Mouse (Mus musculus): ENCODE data around the gene Med7. TPM values are rescaled to one million over a fixed set of nuclear protein-coding genes. Genes with fewer than 3 reads are reported as not detected.
"Not testable (repeated sequence)": the region's sequence is repeated elsewhere in the genome, so short reads cannot be mapped to it uniquely, and the experiment has no call there.

Gene Med7
- polyA plus RNA-seq, 1 experiment from 2014 or later: 66.6 TPM

DNA sequence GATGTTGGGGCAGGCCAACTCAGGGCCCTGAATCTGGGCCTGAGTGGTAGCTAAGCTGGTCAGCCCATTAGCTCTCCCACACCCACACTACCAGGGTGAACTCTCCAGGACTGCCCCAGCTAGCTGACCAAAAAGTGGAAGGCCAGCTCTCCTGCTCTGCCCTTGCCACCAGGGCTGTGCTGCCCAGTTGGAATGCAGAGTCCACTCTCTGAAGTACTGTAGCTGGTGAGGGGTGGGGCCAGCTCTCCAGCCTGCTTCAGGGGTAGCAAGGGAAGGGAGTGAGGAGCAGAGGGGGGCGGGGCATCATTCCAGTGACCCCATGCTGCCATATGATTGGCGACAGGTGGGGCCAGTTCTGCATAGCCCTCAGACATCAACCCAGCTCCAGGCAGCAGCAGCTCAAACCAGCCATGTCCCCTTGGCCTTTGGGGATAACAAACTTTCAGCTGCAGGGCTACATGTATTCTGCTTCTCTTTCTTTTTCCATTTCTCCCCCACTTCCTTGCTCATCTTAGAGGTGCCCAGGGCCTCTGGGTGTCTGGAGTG is 26.6 kb upstream of the Med7 start:
- ATAC-seq (replicated peaks; ENCODE audit: low FRiP score, low TSS enrichment, low read depth) (no peak), DNase-seq (ENCODE audit: low spot score) (no peak)
- no peak overlapping the region for H3K9ac ChIP-seq (ENCODE audit: low read length)
- no peaks in the 10 kb centered on the region for H3K4me1 ChIP-seq (replicated peaks; ENCODE audit: control insufficient read depth, insufficient read depth, low read length)
- H3K27me3 ChIP-seq (replicated peaks; ENCODE audit: control insufficient read depth, insufficient read depth, low read length): no peaks in the 10 kb centered on the region
- no peak overlapping the region for H3K4me2 ChIP-seq (ENCODE audit: low read length)
- H3K9me3 ChIP-seq (ENCODE audit: control insufficient read depth, low read length): no peaks in the 10 kb centered on the region
- no peaks in the 10 kb centered on the region for H3K36me3 ChIP-seq (ENCODE audit: control insufficient read depth, insufficient read depth, low read length)
- 53% methylated on average over 2 of the region's 2 CpGs for WGBS
- no peak overlapping the region for H3K4me3 ChIP-seq (ENCODE audit: low read depth, low read length)
- no peak overlapping the region for H3K27ac ChIP-seq (ENCODE audit: low read depth)

- Histone ChIP-seq H3K9me3 (ENCODE audit: control insufficient read depth, low read length) (no peaks in the 10 kb centered on the region), H3K4me3 (ENCODE audit: low read depth, low read length) (no peak overlapping the region), H3K27me3 (replicated peaks; ENCODE audit: control insufficient read depth, insufficient read depth, low read length) (no peaks in the 10 kb centered on the region), H3K9ac (ENCODE audit: low read length) (no peak overlapping the region), H3K36me3 (ENCODE audit: control insufficient read depth, insufficient read depth, low read length) (no peaks in the 10 kb centered on the region), H3K4me1 (replicated peaks; ENCODE audit: control insufficient read depth, insufficient read depth, low read length) (no peaks in the 10 kb centered on the region), H3K27ac (ENCODE audit: low read depth) (no peak overlapping the region), H3K4me2 (ENCODE audit: low read length) (no peak overlapping the region)
- ATAC-seq (replicated peaks; ENCODE audit: low FRiP score, low TSS enrichment, low read depth): no peak
- no peak for DNase-seq (ENCODE audit: low spot score)
- WGBS: 24% methylated on average over 1 of the region's 1 CpGs
Observed at GRCm38 (mm10) chr11:46418438-46418837, 18.3 kb upstream of the Med7 start.

DNA sequence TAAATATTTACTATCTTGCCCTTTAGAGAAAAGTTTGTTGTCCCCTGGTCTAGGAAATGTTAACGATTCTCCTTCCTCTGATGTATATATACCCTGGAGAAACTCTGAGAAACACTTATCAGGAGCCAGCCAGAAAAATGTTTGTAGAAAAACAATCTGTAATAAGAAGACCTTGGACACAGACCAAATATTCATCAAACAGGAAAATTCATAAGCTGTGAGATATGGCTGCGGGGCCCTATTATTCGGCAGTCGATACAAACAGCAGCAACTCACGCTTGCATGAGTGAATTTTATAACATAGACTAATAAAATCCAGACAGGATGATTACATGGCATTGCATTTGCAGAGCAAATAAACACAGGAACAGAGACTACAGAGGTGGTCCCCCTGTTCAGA is 17.9 kb upstream of the Med7 start:
- H3K27ac ChIP-seq (ENCODE audit: low read depth): no peak overlapping the region
- no peaks in the 10 kb centered on the region for H3K9me3 ChIP-seq (ENCODE audit: control insufficient read depth, low read length)
- WGBS: 62% methylated on average over 5 of the region's 5 CpGs
- H3K9ac ChIP-seq (ENCODE audit: low read length): no peak overlapping the region
- H3K27me3 ChIP-seq (replicated peaks; ENCODE audit: control insufficient read depth, insufficient read depth, low read length): no peaks in the 10 kb centered on the region
- DNase-seq (ENCODE audit: low spot score) (no peak), ATAC-seq (replicated peaks; ENCODE audit: low FRiP score, low TSS enrichment, low read depth) (no peak)
- no peak overlapping the region for H3K4me3 ChIP-seq (ENCODE audit: low read depth, low read length)
- H3K36me3 ChIP-seq (ENCODE audit: control insufficient read depth, insufficient read depth, low read length): no peaks in the 10 kb centered on the region
- no peaks in the 10 kb centered on the region for H3K4me1 ChIP-seq (replicated peaks; ENCODE audit: control insufficient read depth, insufficient read depth, low read length)
- no peak overlapping the region for H3K4me2 ChIP-seq (ENCODE audit: low read length)

GRCm38 (mm10) chr11:46421086-46421888 is 15.4 kb upstream of the Med7 start:
- ATAC-seq (replicated peaks; ENCODE audit: low FRiP score, low TSS enrichment, low read depth) (no peak), DNase-seq (ENCODE audit: low spot score) (no peak)
- Histone ChIP-seq H3K4me1 (replicated peaks; ENCODE audit: control insufficient read depth, insufficient read depth, low read length) (no peaks in the 10 kb centered on the region), H3K4me2 (ENCODE audit: low read length) (no peak overlapping the region), H3K36me3 (ENCODE audit: control insufficient read depth, insufficient read depth, low read length) (no peaks in the 10 kb centered on the region), H3K4me3 (ENCODE audit: low read depth, low read length) (no peak overlapping the region), H3K9ac (ENCODE audit: low read length) (no peak overlapping the region), H3K27ac (ENCODE audit: low read depth) (no peak overlapping the region), H3K27me3 (replicated peaks; ENCODE audit: control insufficient read depth, insufficient read depth, low read length) (no peaks in the 10 kb centered on the region), H3K9me3 (ENCODE audit: control insufficient read depth, low read length) (no peaks in the 10 kb centered on the region)
- 74% methylated on average over 8 of the region's 8 CpGs for WGBS

DNA sequence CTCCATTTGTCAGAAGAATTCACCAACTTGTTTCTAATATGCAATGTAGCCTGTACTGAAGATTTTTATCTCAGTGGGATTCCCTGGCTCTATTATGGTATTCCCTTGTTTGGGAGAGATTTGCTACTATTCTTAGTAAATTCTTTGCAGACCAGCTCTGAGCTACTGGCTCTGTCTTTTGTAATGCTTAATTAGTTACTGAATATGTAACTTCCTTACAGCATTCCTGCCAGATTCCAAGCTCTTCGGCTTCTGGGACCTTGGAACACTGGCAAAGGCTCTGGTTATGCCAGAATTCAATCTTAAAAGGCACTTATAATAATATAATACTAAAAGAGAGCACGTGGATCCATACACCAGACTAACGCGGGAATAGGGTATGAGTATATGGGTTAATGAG is 8.6 kb upstream of the Med7 start:
- WGBS: 40% methylated on average over 4 of the region's 4 CpGs

GRCm38 (mm10) chr11:46430123-46430522 is 6.6 kb upstream of the Med7 start:
- DNase-seq (ENCODE audit: low spot score): no peak
- 89% methylated on average over 2 of the region's 2 CpGs for WGBS
- no peaks in the 10 kb centered on the region for H3K4me1 ChIP-seq (replicated peaks; ENCODE audit: control insufficient read depth, insufficient read depth, low read length)
- H3K27ac ChIP-seq (ENCODE audit: low read depth): no peak overlapping the region
- no peak overlapping the region for H3K4me3 ChIP-seq (ENCODE audit: low read depth, low read length)
- ATAC-seq (replicated peaks; ENCODE audit: low FRiP score, low TSS enrichment, low read depth): no peak
- H3K9ac ChIP-seq (ENCODE audit: low read length): no peak overlapping the region
- H3K27me3 ChIP-seq (replicated peaks; ENCODE audit: control insufficient read depth, insufficient read depth, low read length): no peaks in the 10 kb centered on the region
- H3K9me3 ChIP-seq (ENCODE audit: control insufficient read depth, low read length): no peaks in the 10 kb centered on the region
- H3K36me3 ChIP-seq (ENCODE audit: control insufficient read depth, insufficient read depth, low read length): no peaks in the 10 kb centered on the region
- H3K4me2 ChIP-seq (ENCODE audit: low read length): no peak overlapping the region

More for the DNA sequence above, 8.6 kb upstream of the Med7 start:
- H3K9me3 ChIP-seq (ENCODE audit: control insufficient read depth, low read length); H3K4me1 ChIP-seq (replicated peaks; ENCODE audit: control insufficient read depth, insufficient read depth, low read length); H3K9ac ChIP-seq (ENCODE audit: low read length); H3K27me3 ChIP-seq (replicated peaks; ENCODE audit: control insufficient read depth, insufficient read depth, low read length); H3K4me3 ChIP-seq (ENCODE audit: low read depth, low read length); DNase-seq (ENCODE audit: low spot score); H3K4me2 ChIP-seq (ENCODE audit: low read length); H3K27ac ChIP-seq (ENCODE audit: low read depth); ATAC-seq (replicated peaks; ENCODE audit: low FRiP score, low TSS enrichment, low read depth); H3K36me3 ChIP-seq (ENCODE audit: control insufficient read depth, insufficient read depth, low read length): not testable (repeated sequence)

GRCm38 (mm10) chr11:46431129-46431528 is 5.6 kb upstream of the Med7 start:
- Histone ChIP-seq H3K9me3 (ENCODE audit: control insufficient read depth, low read length) (no peaks in the 10 kb centered on the region), H3K4me3 (ENCODE audit: low read depth, low read length) (no peak overlapping the region), H3K9ac (ENCODE audit: low read length) (no peak overlapping the region), H3K4me2 (ENCODE audit: low read length) (no peak overlapping the region), H3K36me3 (ENCODE audit: control insufficient read depth, insufficient read depth, low read length) (no peaks in the 10 kb centered on the region), H3K27ac (ENCODE audit: low read depth) (no peak overlapping the region), H3K4me1 (replicated peaks; ENCODE audit: control insufficient read depth, insufficient read depth, low read length) (no peaks in the 10 kb centered on the region), H3K27me3 (replicated peaks; ENCODE audit: control insufficient read depth, insufficient read depth, low read length) (no peaks in the 10 kb centered on the region)
- DNase-seq (ENCODE audit: low spot score) (peak; percentile 81), ATAC-seq (replicated peaks; ENCODE audit: low FRiP score, low TSS enrichment, low read depth) (peak; percentile 79)
- 14% methylated on average over 3 of the region's 3 CpGs for WGBS

DNA sequence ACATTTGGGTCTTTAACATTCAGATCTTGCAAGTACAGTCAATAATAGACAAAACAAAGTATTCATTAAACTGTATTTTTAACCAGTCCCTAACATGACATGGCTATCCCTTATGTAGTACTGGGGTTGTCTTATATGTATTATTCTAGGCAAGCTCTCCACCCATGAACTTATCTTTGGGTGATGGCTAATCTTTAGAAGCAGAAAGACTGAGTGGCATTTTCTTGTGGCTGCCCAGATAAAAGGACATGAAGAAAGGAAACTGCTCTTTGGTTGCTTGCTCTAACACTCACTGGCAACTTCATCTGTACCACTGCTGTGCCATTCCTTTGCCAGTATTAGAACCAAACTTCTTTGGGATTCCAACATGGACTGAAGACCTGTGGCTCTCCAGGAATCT is 1.4 kb upstream of the Med7 start:
- H3K27me3 ChIP-seq (replicated peaks; ENCODE audit: control insufficient read depth, insufficient read depth, low read length): no peaks in the 10 kb centered on the region
- H3K27ac ChIP-seq (ENCODE audit: low read depth): no peak overlapping the region
- no peak for ATAC-seq (replicated peaks; ENCODE audit: low FRiP score, low TSS enrichment, low read depth)
- peaks cover 4% of the 10 kb centered on the region for H3K4me1 ChIP-seq (replicated peaks; ENCODE audit: control insufficient read depth, insufficient read depth, low read length)
- H3K4me2 ChIP-seq (ENCODE audit: low read length): no peak overlapping the region
- H3K36me3 ChIP-seq (ENCODE audit: control insufficient read depth, insufficient read depth, low read length): peaks cover 17% of the 10 kb centered on the region; the same call in 1 of the 2 replicates
- H3K4me3 ChIP-seq (ENCODE audit: low read depth, low read length): no peak overlapping the region
- H3K9ac ChIP-seq (ENCODE audit: low read length): no peak overlapping the region
- no peak for DNase-seq (ENCODE audit: low spot score)
- no peaks in the 10 kb centered on the region for H3K9me3 ChIP-seq (ENCODE audit: control insufficient read depth, low read length)

Data from intestine, embryonic 14.5 days (tissue).